In the genomic region with DNA sequence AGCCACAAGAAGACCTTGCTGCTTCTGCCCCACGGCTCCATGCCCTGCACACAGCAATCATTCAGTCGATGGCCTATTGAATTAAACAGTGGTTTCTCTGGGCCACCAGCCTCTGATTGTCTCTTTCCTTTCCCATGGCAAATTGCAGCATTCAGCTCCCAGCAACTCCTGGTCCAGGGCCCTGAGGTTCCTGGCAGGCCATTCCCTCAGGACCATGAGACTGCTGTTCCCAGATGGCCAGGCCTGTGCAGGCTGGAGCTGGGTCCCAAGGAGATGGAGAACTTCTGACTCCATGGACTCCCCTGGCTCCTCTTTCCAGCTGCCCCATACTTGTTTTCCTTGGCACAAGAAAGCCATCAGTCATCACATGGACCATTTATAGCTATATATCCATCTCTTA, we compare ENCODE assay signal across 31 mouse cellular contexts. TPM values are rescaled to one million over a fixed set of nuclear protein-coding genes. Genes with fewer than 3 reads are reported as not detected.
DNase-seq lines count a peak whose midpoint lies in the region; ATAC-seq and TF ChIP-seq lines count a peak whose summit lies in the region.
"Had no signal": no experiment of that assay in that cellular context is flagged by ENCODE, and none has a peak within 500 bp of the region (broad histone marks: within the 10 kb centered on the region; RNA-seq: fewer than 3 reads in every experiment).

No protein-coding gene starts in this region.

- DNase-seq in heart, adult 2 months: peak; percentile 21 to 23
- DNase-seq in midbrain, postnatal 0 days (ENCODE audit: low spot score): peak; percentile 23
- DNase-seq in layer of hippocampus, adult 2 months (ENCODE audit: low spot score in 2 of 2): peak; percentile 11 to 12
- peak; percentile 2 to 17 for DNase-seq in left cerebral cortex, adult 9 months (ENCODE audit: low spot score in 2 of 2)
- DNase-seq in testis, postnatal 14 days (ENCODE audit: low spot score): no peak
- DNase-seq: adrenal gland, postnatal 36 days; cerebellum, adult 11-12 months; cerebellum, postnatal 25 days; gastrocnemius, postnatal 10 days; heart, postnatal 4 days; kidney, adult 9 months; kidney, postnatal 36 days; liver, postnatal 0 days; thymus, postnatal 14 days had no signal

- H3K9me3 ChIP-seq in heart, embryonic 12.5 days (replicated peaks): no peaks in the 10 kb centered on the region
- no peaks in the 10 kb centered on the region for H3K9me3 ChIP-seq in midbrain, postnatal 0 days (ENCODE audit: low read length)
- no peaks in the 10 kb centered on the region for H3K9me3 ChIP-seq in midbrain, embryonic 15.5 days
- H3K9me3 ChIP-seq: forebrain, embryonic 15.5 days; hindbrain, embryonic 15.5 days; limb, embryonic 12.5 days had no signal

- no peaks in the 10 kb centered on the region for H3K79me2 ChIP-seq in heart, adult 2 months (replicated peaks; ENCODE audit: control insufficient read depth, insufficient read depth, low read length)

- no peaks in the 10 kb centered on the region for H3K27me3 ChIP-seq in heart, adult 2 months (ENCODE audit: control insufficient read depth, insufficient read depth, low read length)
- no peaks in the 10 kb centered on the region for H3K27me3 ChIP-seq in heart, embryonic 12.5 days (replicated peaks)
- H3K27me3 ChIP-seq in midbrain, postnatal 0 days (ENCODE audit: insufficient read depth, low read length): no peaks in the 10 kb centered on the region
- no peaks in the 10 kb centered on the region for H3K27me3 ChIP-seq in midbrain, embryonic 15.5 days (replicated peaks)
- H3K27me3 ChIP-seq: forebrain, embryonic 15.5 days; hindbrain, embryonic 15.5 days; limb, embryonic 12.5 days had no signal

- H3K4me3 ChIP-seq in heart, adult 2 months: no peak overlapping the region
- no peak overlapping the region for H3K4me3 ChIP-seq in heart, embryonic 12.5 days
- no peak overlapping the region for H3K4me3 ChIP-seq in midbrain, postnatal 0 days (ENCODE audit: low read depth, low read length)
- H3K4me3 ChIP-seq in midbrain, embryonic 15.5 days: no peak overlapping the region
- no peak overlapping the region for H3K4me3 ChIP-seq in layer of hippocampus, adult 2 months
- H3K4me3 ChIP-seq: forebrain, embryonic 15.5 days; hindbrain, embryonic 15.5 days; limb, embryonic 12.5 days had no signal

- TF ChIP-seq POLR2A in heart, adult 2 months (IDR thresholded peaks at IDR 0.05; ENCODE audit: insufficient read depth, low read depth, low read length): no peak

- peaks cover 2% of the 10 kb centered on the region for H3K4me1 ChIP-seq in heart, adult 2 months (ENCODE audit: control insufficient read depth, insufficient read depth, low read length)
- H3K4me1 ChIP-seq in heart, embryonic 12.5 days (replicated peaks): peaks cover 5% of the 10 kb centered on the region; the same call in 1 of the 2 replicates
- no peaks in the 10 kb centered on the region for H3K4me1 ChIP-seq in midbrain, postnatal 0 days (ENCODE audit: insufficient read depth, low read length)
- no peaks in the 10 kb centered on the region for H3K4me1 ChIP-seq in midbrain, embryonic 15.5 days
- H3K4me1 ChIP-seq: forebrain, embryonic 15.5 days; hindbrain, embryonic 15.5 days had no signal

- no peak for ATAC-seq in heart, embryonic 12.5 days (ENCODE audit: insufficient number of reproducible peaks, low FRiP score)
- ATAC-seq in midbrain, postnatal 0 days (ENCODE audit: low FRiP score): no peak
- ATAC-seq in midbrain, embryonic 15.5 days (replicated peaks): no peak
- ATAC-seq: forebrain, embryonic 15.5 days; intestine, embryonic 16.5 days; liver, postnatal 0 days; lung, postnatal 0 days; midbrain, embryonic 16.5 days had no signal

- WGBS in heart, adult 2 months: 84% methylated on average over 2 of the region's 2 CpGs
- WGBS in heart, embryonic 12.5 days: 90% methylated on average over 2 of the region's 2 CpGs
- 83% methylated on average over 2 of the region's 2 CpGs for WGBS in midbrain, postnatal 0 days
- WGBS in midbrain, embryonic 15.5 days: 85% methylated on average over 2 of the region's 2 CpGs

- no peak overlapping the region for H3K4me2 ChIP-seq in heart, embryonic 12.5 days
- no peak overlapping the region for H3K4me2 ChIP-seq in midbrain, postnatal 0 days (ENCODE audit: low read depth, low read length, poor library complexity, severe bottlenecking)
- H3K4me2 ChIP-seq in midbrain, embryonic 15.5 days: no peak overlapping the region
- H3K4me2 ChIP-seq: forebrain, embryonic 15.5 days; hindbrain, embryonic 15.5 days; limb, embryonic 12.5 days; liver, embryonic 11.5 days had no signal

- no peaks in the 10 kb centered on the region for H3K36me3 ChIP-seq in heart, adult 2 months (ENCODE audit: control insufficient read depth, insufficient read depth, low read length)
- H3K36me3 ChIP-seq in heart, embryonic 12.5 days: no peaks in the 10 kb centered on the region
- H3K36me3 ChIP-seq in midbrain, postnatal 0 days (ENCODE audit: insufficient read depth, low read length): no peaks in the 10 kb centered on the region
- H3K36me3 ChIP-seq in midbrain, embryonic 15.5 days (replicated peaks): no peaks in the 10 kb centered on the region
- H3K36me3 ChIP-seq: forebrain, embryonic 15.5 days; hindbrain, embryonic 15.5 days; limb, embryonic 12.5 days had no signal

- TF ChIP-seq EP300 in heart, adult 2 months (IDR thresholded peaks at IDR 0.05; ENCODE audit: insufficient read depth, low read depth, low read length): no peak

- no peak overlapping the region for H3K9ac ChIP-seq in heart, adult 2 months (ENCODE audit: low read depth, low read length)
- H3K9ac ChIP-seq in heart, embryonic 12.5 days: no peak overlapping the region
- no peak overlapping the region for H3K9ac ChIP-seq in midbrain, postnatal 0 days (replicated peaks; ENCODE audit: low read length, poor library complexity, severe bottlenecking)
- no peak overlapping the region for H3K9ac ChIP-seq in midbrain, embryonic 15.5 days
- H3K9ac ChIP-seq: forebrain, embryonic 15.5 days; hindbrain, embryonic 15.5 days; limb, embryonic 12.5 days; liver, postnatal 0 days had no signal

- no peak for TF ChIP-seq CTCF in heart, adult 2 months (IDR thresholded peaks at IDR 0.05)
- no peak for TF ChIP-seq CTCF in midbrain, postnatal 0 days (IDR thresholded peaks at IDR 0.05)
- no peak for TF ChIP-seq CTCF in layer of hippocampus, adult 2 months (conservative IDR thresholded peaks at IDR 0.05)

- no peak overlapping the region for H3K27ac ChIP-seq in heart, adult 2 months
- no peak overlapping the region for H3K27ac ChIP-seq in heart, embryonic 12.5 days (ENCODE audit: poor library complexity, severe bottlenecking)
- H3K27ac ChIP-seq in midbrain, postnatal 0 days (ENCODE audit: low read depth, low read length): no peak overlapping the region
- no peak overlapping the region for H3K27ac ChIP-seq in midbrain, embryonic 15.5 days
- H3K27ac ChIP-seq in layer of hippocampus, adult 2 months: peak overlapping the region; percentile 79
- H3K27ac ChIP-seq: forebrain, embryonic 15.5 days; hindbrain, embryonic 15.5 days; limb, embryonic 12.5 days; macrophage had no signal

- intact Hi-C loops in heart, adult 2 months (cut with DNase I): no loop called here

RNA-seq across cellular contexts. Expression of a gene that starts 10.8 kb away (rescaled TPM):
- not detected for total RNA-seq in heart, adult 2 months (2021)
- polyA plus RNA-seq in heart, adult 2 months (2012; rRNA removed): 1.1 and 2.4 TPM in 2 replicates
- not detected in 2 replicates for polyA plus RNA-seq in heart, embryonic 12.5 days (2016; fragmentation: Nextera tagmentation; extraction: Ambion mirVana)
- not detected in 2 replicates for total RNA-seq in midbrain, postnatal 0 days (2014; rRNA removed)
- not detected in 2 replicates for polyA plus RNA-seq in midbrain, postnatal 0 days (2015; fragmentation: Nextera tagmentation; extraction: Ambion mirVana)
- not detected in 2 replicates for polyA plus RNA-seq in midbrain, embryonic 15.5 days (2015; fragmentation: Nextera tagmentation; extraction: Ambion mirVana)
- total RNA-seq in layer of hippocampus, adult 2 months (2021): not detected
- total RNA-seq: adrenal gland, postnatal 36 days; ES-E14; gastrocnemius, postnatal 10 days; granulocyte monocyte progenitor cell, adult 5-6 weeks; heart, postnatal 4 days; left cerebral cortex, postnatal 10 days had no signal
- polyA plus RNA-seq: embryonic facial prominence, embryonic 14.5 days; forebrain, embryonic 15.5 days; heart, embryonic 16.5 days; hindbrain, embryonic 15.5 days; intestine, embryonic 16.5 days; limb, embryonic 12.5 days; liver, embryonic 11.5 days; liver, postnatal 0 days; lung, postnatal 0 days; macrophage; midbrain, embryonic 16.5 days; neural tube, embryonic 14.5 days; spleen, adult 2 months had no signal
